Mouse (Mus musculus) kidney, embryonic 16.5 days (tissue): ENCODE measurements around the gene Ms4a13. TPM values are rescaled to one million over a fixed set of nuclear protein-coding genes. Genes with fewer than 3 reads are reported as not detected.
"Not testable (repeated sequence)": the region's sequence is repeated elsewhere in the genome, so short reads cannot be mapped to it uniquely, and the experiment has no call there.

Experiments
- ATAC-seq: fragments of 200-750 bp; cut with Nextera tagmentation; 2 replicates; pipeline ENCODE4 v1.8.0; 2017; ENCODE audit warnings: moderate TSS enrichment; ENCODE audit not compliant: low FRiP score, low TSS enrichment
- H3K27ac ChIP-seq: fragments of 300-500 bp; sonication (generic); 2 replicates; pipeline ENCODE4 v1.5.1; 2014; ENCODE audit warnings: low read length
- H3K27me3 ChIP-seq: fragments of 300-500 bp; sonication (generic); 2 replicates; pipeline ENCODE4 v1.6.1; 2014; ENCODE audit warnings: low read length, control low read depth, mixed read lengths; ENCODE audit not compliant: insufficient read depth
- H3K36me3 ChIP-seq: fragments of 300-500 bp; sonication (generic); 2 replicates; pipeline ENCODE4 v1.6.1; 2014; ENCODE audit warnings: low read length, control low read depth, mixed read lengths; ENCODE audit not compliant: insufficient read depth
- H3K4me1 ChIP-seq: fragments of 300-500 bp; sonication (generic); 2 replicates; pipeline ENCODE4 v1.6.1; 2014; ENCODE audit warnings: low read length, control low read depth, mixed read lengths; ENCODE audit not compliant: insufficient read depth
- H3K4me2 ChIP-seq: fragments of 300-500 bp; sonication (generic); replicated peaks from 2 replicates; pipeline ENCODE4 v1.6.1; 2014; ENCODE audit warnings: low read depth, low read length
- H3K4me3 ChIP-seq: fragments of 300-500 bp; sonication (generic); 2 replicates; pipeline ENCODE4 v1.5.1; 2014; ENCODE audit warnings: mild to moderate bottlenecking, low read length
- H3K9ac ChIP-seq: fragments of 300-500 bp; sonication (generic); replicated peaks from 2 replicates; pipeline ENCODE4 v1.6.1; 2014; ENCODE audit warnings: low read length
- H3K9me3 ChIP-seq: fragments of 300-500 bp; sonication (generic); 2 replicates; pipeline ENCODE4 v1.6.1; 2016; ENCODE audit warnings: low read length, control low read depth
- WGBS: fragments of 180-500 bp; shearing (Covaris S2); extraction: QIAGEN DNeasy Blood & Tissue Kit; methylation state at CpG from one replicate; pipeline ENCODE4 v1.1.7; 2014; 5-methylcytosine and 5-hydroxymethylcytosine counted together
- polyA plus RNA-seq: library from polyadenylated mRNA; unstranded; fragments of >200 nt; fragmentation: Nextera tagmentation; extraction: Ambion mirVana; gene quantifications from 2 replicates; pipeline ENCODE4 v1.2.1, GENCODE M21; 2015

The Ms4a13 gene
- polyA plus RNA-seq, 1 experiment from 2014 or later = not detected

GRCm38 (mm10) chr19:11165172-11165571 is 31.4 kb downstream of the Ms4a13 start, which contains the start of gene 1700025F22Rik:
TSS of gene 1700025F22Rik (minus strand) at chr19:11165320.
- no peak for ATAC-seq
- Histone ChIP-seq H3K9me3 (no peaks in the 10 kb centered on the region), H3K9ac (no peak within 1 kb of the TSS), H3K4me3 (no peak within 1 kb of the TSS), H3K4me2 (no peak within 1 kb of the TSS), H3K4me1 (no peaks in the 10 kb centered on the region), H3K27ac (no peak within 1 kb of the TSS), H3K27me3 (no peaks in the 10 kb centered on the region), H3K36me3 (no peaks in the 10 kb centered on the region)
- 35% methylated on average over 10 of the region's 10 CpGs for WGBS

GRCm38 (mm10) chr19:11157890-11158289 is 38.6 kb downstream of the Ms4a13 start:
- not testable (repeated sequence) for H3K4me3 ChIP-seq, H3K4me2 ChIP-seq, H3K27ac ChIP-seq, H3K4me1 ChIP-seq, ATAC-seq, H3K36me3 ChIP-seq, H3K9me3 ChIP-seq, H3K9ac ChIP-seq, H3K27me3 ChIP-seq
- WGBS = 84% methylated on average over 5 of the region's 6 CpGs

GRCm38 (mm10) chr19:11135336-11135735 is 61.2 kb downstream of the Ms4a13 start:
- no peak for ATAC-seq
- Histone ChIP-seq H3K27ac (no peak overlapping the region), H3K4me3 (no peak overlapping the region), H3K9me3 (no peaks in the 10 kb centered on the region), H3K9ac (no peak overlapping the region), H3K4me1 (no peaks in the 10 kb centered on the region), H3K27me3 (no peaks in the 10 kb centered on the region), H3K36me3 (no peaks in the 10 kb centered on the region), H3K4me2 (no peak overlapping the region)
- 67% methylated on average over 4 of the region's 4 CpGs for WGBS

GRCm38 (mm10) chr19:11134852-11135251 is 61.7 kb downstream of the Ms4a13 start:
- Histone ChIP-seq H3K4me1 (no peaks in the 10 kb centered on the region), H3K27me3 (no peaks in the 10 kb centered on the region), H3K4me2 (no peak overlapping the region), H3K9ac (no peak overlapping the region), H3K9me3 (no peaks in the 10 kb centered on the region), H3K27ac (no peak overlapping the region), H3K36me3 (no peaks in the 10 kb centered on the region), H3K4me3 (no peak overlapping the region)
- WGBS = 86% methylated on average over 2 of the region's 2 CpGs
- ATAC-seq = no peak

GRCm38 (mm10) chr19:11130776-11131175 is 65.8 kb downstream of the Ms4a13 start, which contains the start of gene 1700017D01Rik:
TSS of gene 1700017D01Rik (minus strand) at chr19:11130876.
- H3K4me2 ChIP-seq, H3K27ac ChIP-seq, H3K9me3 ChIP-seq, H3K27me3 ChIP-seq, H3K9ac ChIP-seq, H3K4me1 ChIP-seq, H3K36me3 ChIP-seq, ATAC-seq, H3K4me3 ChIP-seq: not testable (repeated sequence)
- 83% methylated on average over 8 of the region's 8 CpGs for WGBS

GRCm38 (mm10) chr19:11129702-11130101 is 66.8 kb downstream of the Ms4a13 start:
- ATAC-seq = no peak
- 92% methylated on average over 1 of the region's 1 CpGs for WGBS
- H3K4me1 ChIP-seq = no peaks in the 10 kb centered on the region

GRCm38 (mm10) chr19:11121016-11121420 is 75.5 kb downstream of the Ms4a13 start:
- H3K4me2 ChIP-seq = peak overlapping the region; percentile 51
- ATAC-seq = peak; percentile 98
- H3K27me3 ChIP-seq, H3K9me3 ChIP-seq, H3K27ac ChIP-seq, H3K4me1 ChIP-seq, H3K36me3 ChIP-seq: not testable (repeated sequence)
- WGBS = 3% methylated on average over 7 of the region's 38 CpGs
- peak overlapping the region; percentile 43 for H3K4me3 ChIP-seq
- peak overlapping the region; percentile 44 for H3K9ac ChIP-seq

More at GRCm38 (mm10) chr19:11129702-11130101, 66.8 kb downstream of the Ms4a13 start:
- Histone ChIP-seq H3K27ac (no peak overlapping the region), H3K4me3 (no peak overlapping the region), H3K27me3 (no peaks in the 10 kb centered on the region), H3K36me3 (no peaks in the 10 kb centered on the region), H3K9me3 (no peaks in the 10 kb centered on the region), H3K4me2 (no peak overlapping the region), H3K9ac (no peak overlapping the region)

Other genes with a start within 250 kb of the Ms4a13 start
- gene Ccdc86, start 247.5 kb downstream of the Ms4a13 start, polyA plus RNA-seq = 32.2 and 33.5 TPM in 2 replicates
- not detected in 2 replicates for gene Ms4a10, start 222.1 kb downstream of the Ms4a13 start, polyA plus RNA-seq
- not detected in 2 replicates for gene Ms4a15, start 203.5 kb downstream of the Ms4a13 start, polyA plus RNA-seq
- gene Ms4a18, start 178.7 kb downstream of the Ms4a13 start, polyA plus RNA-seq = not detected in 2 replicates
- gene Ms4a8a, start 115.6 kb downstream of the Ms4a13 start, polyA plus RNA-seq = not detected in 2 replicates
- gene 1700017D01Rik, start 65.9 kb downstream of the Ms4a13 start, polyA plus RNA-seq = not detected in 2 replicates
- gene 1700025F22Rik, start 31.4 kb downstream of the Ms4a13 start, polyA plus RNA-seq = not detected in 2 replicates
- not detected in 2 replicates for gene Ms4a12, start 35.7 kb upstream of the Ms4a13 start, polyA plus RNA-seq
- not detected in 2 replicates for gene Ms4a1, start 69.5 kb upstream of the Ms4a13 start, polyA plus RNA-seq
- not detected in 2 replicates for gene Ms4a5, start 87.1 kb upstream of the Ms4a13 start, polyA plus RNA-seq
- 0.07 and 0.09 TPM in 2 replicates for gene Ms4a14, start 117.7 kb upstream of the Ms4a13 start, polyA plus RNA-seq
- 3.3 and 4.1 TPM in 2 replicates for gene Ms4a7, start 139.4 kb upstream of the Ms4a13 start, polyA plus RNA-seq
- 5.0 and 5.6 TPM in 2 replicates for gene Ms4a4a, start 178.8 kb upstream of the Ms4a13 start, polyA plus RNA-seq
- 0.41 and 1.4 TPM in 2 replicates for gene Ms4a4c, start 208.0 kb upstream of the Ms4a13 start, polyA plus RNA-seq
- gene Ms4a4b, start 246.8 kb upstream of the Ms4a13 start, polyA plus RNA-seq = 0.17 and 0.30 TPM in 2 replicates